ENCODE assay signal across 7 mouse cellular contexts in the genomic region with DNA sequence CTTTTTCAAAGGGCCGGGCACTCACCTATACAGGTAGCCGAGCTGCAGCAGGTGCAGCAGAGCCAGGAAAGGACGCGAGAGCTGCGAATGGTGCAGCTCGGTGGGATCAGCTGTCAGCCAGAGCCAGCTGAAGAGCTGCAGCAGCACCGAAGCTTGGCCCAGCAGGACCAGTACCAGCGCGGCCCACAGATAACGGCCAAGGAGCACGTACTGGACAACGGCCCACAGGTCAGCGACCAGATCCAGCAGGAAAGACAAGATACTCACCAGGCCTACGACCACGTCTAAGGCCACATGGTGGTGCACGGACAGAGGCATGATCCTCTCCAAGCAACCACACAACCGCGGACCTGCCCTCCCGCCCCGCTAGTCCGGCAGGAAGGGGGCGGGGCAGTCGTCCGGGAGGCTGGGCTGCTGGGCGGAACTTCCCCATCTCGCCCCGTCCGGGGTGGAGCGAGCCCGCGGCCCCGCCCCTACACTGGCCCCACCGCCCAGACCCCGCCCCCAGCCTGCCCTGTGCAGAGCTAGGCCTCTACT. TPM values are rescaled to one million over a fixed set of nuclear protein-coding genes. Genes with fewer than 3 reads are reported as not detected.
DNase-seq lines count a peak whose midpoint lies in the region; ATAC-seq and TF ChIP-seq lines count a peak whose summit lies in the region.

A gene (minus strand): TSS at position 399 of the 537 bp plus-strand sequence.

- H3K4me1 ChIP-seq in limb, embryonic 10.5 days: peaks cover 20% of the 10 kb centered on the region
- H3K4me1 ChIP-seq in midbrain, embryonic 12.5 days: peaks cover 9% of the 10 kb centered on the region
- peaks cover 8% of the 10 kb centered on the region; the same call in 1 of the 2 replicates for H3K4me1 ChIP-seq in small intestine, adult 2 months (ENCODE audit: control insufficient read depth, insufficient read depth, insufficient read length, low read length)

- peak within 1 kb of the TSS; percentile 64 for H3K4me3 ChIP-seq in limb, embryonic 10.5 days
- peak within 1 kb of the TSS; percentile 62 for H3K4me3 ChIP-seq in midbrain, embryonic 12.5 days
- peak within 1 kb of the TSS; percentile 74 for H3K4me3 ChIP-seq in small intestine, adult 2 months (ENCODE audit: low read depth, low read length)

- no peaks in the 10 kb centered on the region for H3K9me3 ChIP-seq in limb, embryonic 10.5 days (replicated peaks)
- H3K9me3 ChIP-seq in midbrain, embryonic 12.5 days: no peaks in the 10 kb centered on the region

- peak within 1 kb of the TSS; percentile 70 for H3K9ac ChIP-seq in midbrain, embryonic 12.5 days (replicated peaks)

- 2% methylated on average over 34 of the region's 34 CpGs for WGBS in limb, embryonic 10.5 days
- WGBS in midbrain, embryonic 12.5 days: 2% methylated on average over 32 of the region's 34 CpGs
- 1% methylated on average over 34 of the region's 34 CpGs for WGBS in small intestine, adult 2 months

- peaks cover 11% of the 10 kb centered on the region for H3K36me3 ChIP-seq in limb, embryonic 10.5 days
- H3K36me3 ChIP-seq in midbrain, embryonic 12.5 days: peaks cover 7% of the 10 kb centered on the region; the same call in 1 of the 2 replicates
- H3K36me3 ChIP-seq in small intestine, adult 2 months (ENCODE audit: control insufficient read depth, insufficient read depth, low read length): peaks cover 4% of the 10 kb centered on the region; the same call in 1 of the 2 replicates

- H3K4me2 ChIP-seq in midbrain, embryonic 12.5 days (replicated peaks): peak within 1 kb of the TSS; percentile 83

- peak; percentile 96 for DNase-seq in adrenal gland, adult 2 months
- peak; percentile 92 for DNase-seq in embryo, embryonic 10.5 days (ENCODE audit: low spot score)
- DNase-seq in gastrocnemius, postnatal 25 days: peak; percentile 89
- DNase-seq in limb, embryonic 10.5 days (ENCODE audit: low spot score): peak; percentile 93

- no peak for TF ChIP-seq POLR2A in small intestine, adult 2 months (IDR thresholded peaks at IDR 0.05; ENCODE audit: low read depth, low read length)

- peak; percentile 84 for ATAC-seq in inflammation-experienced regulatory T-cells, adult 6 months
- peak; percentile 94 for ATAC-seq in midbrain, embryonic 12.5 days (ENCODE audit: low FRiP score, low read depth)

- peak within 1 kb of the TSS; percentile 57 for H3K27ac ChIP-seq in limb, embryonic 10.5 days
- no peak within 1 kb of the TSS for H3K27ac ChIP-seq in midbrain, embryonic 12.5 days (replicated peaks)
- H3K27ac ChIP-seq in small intestine, adult 2 months (ENCODE audit: insufficient read depth, low read depth, low read length): no peak within 1 kb of the TSS

- TF ChIP-seq CTCF in small intestine, adult 2 months (IDR thresholded peaks at IDR 0.05; ENCODE audit: extremely low read depth, insufficient read length, insufficient replicate concordance, low read depth, low read length): no peak

- no peaks in the 10 kb centered on the region for H3K27me3 ChIP-seq in limb, embryonic 10.5 days (ENCODE audit: low read depth, poor library complexity, severe bottlenecking)
- no peaks in the 10 kb centered on the region for H3K27me3 ChIP-seq in midbrain, embryonic 12.5 days
- no peaks in the 10 kb centered on the region for H3K27me3 ChIP-seq in small intestine, adult 2 months (ENCODE audit: control insufficient read depth, insufficient read depth, low read length)

RNA-seq across cellular contexts. Expression of the gene that starts here (rescaled TPM):
- 1 to 10 TPM; 5.0 to 6.7 TPM for total RNA-seq in adrenal gland, adult 2 months (2021)
- polyA plus RNA-seq in adrenal gland, adult 2 months (2012; rRNA removed): 7.2 and 10.0 TPM in 2 replicates
- 1 to 10 TPM; 1.0 to 1.4 TPM for total RNA-seq in gastrocnemius, postnatal 25 days (2021)
- 1 to 10 TPM; 2.4 to 9.2 (median 7.8) TPM for polyA plus RNA-seq in inflammation-experienced regulatory T-cells, adult 6 months (2017; shearing (Covaris generic))
- polyA plus RNA-seq in limb, embryonic 10.5 days (2016; fragmentation: Nextera tagmentation; extraction: Ambion mirVana): 5.8 and 8.4 TPM in 2 replicates
- 3.6 and 5.5 TPM in 2 replicates for polyA plus RNA-seq in midbrain, embryonic 12.5 days (2016; fragmentation: Nextera tagmentation; extraction: Ambion mirVana)
- 3.2 and 6.0 TPM in 2 replicates for polyA plus RNA-seq in small intestine, adult 2 months (2012; rRNA removed)
